11 mouse cellular contexts compared by ENCODE assay signal in genomic region chr1:132287991-132288451, GRCm38 (mm10). TPM values are rescaled to one million over a fixed set of nuclear protein-coding genes. Genes with fewer than 3 reads are reported as not detected.
DNase-seq lines count a peak whose midpoint lies in the region; ATAC-seq and TF ChIP-seq lines count a peak whose summit lies in the region.
"Had no signal": no experiment of that assay in that cellular context is flagged by ENCODE, and none has a peak within 500 bp of the region (broad histone marks: within the 10 kb centered on the region; RNA-seq: fewer than 3 reads in every experiment).

No protein-coding gene starts in this region.

- H3K4me2 ChIP-seq in midbrain, postnatal 0 days (ENCODE audit: low read depth, low read length, poor library complexity, severe bottlenecking) = no peak overlapping the region
- H3K4me2 ChIP-seq: limb, embryonic 13.5 days had no signal

- TF ChIP-seq POLR2A in lung, adult 2 months (IDR thresholded peaks at IDR 0.05; ENCODE audit: borderline replicate concordance, extremely low read depth, low read depth, low read length) = no peak

- 0 out of 2 replicates have a peak, but pooled peaks have one; percentile 6 for TF ChIP-seq CTCF in lung, adult 2 months (IDR thresholded peaks at IDR 0.05; ENCODE audit: insufficient read depth, low read length)
- TF ChIP-seq CTCF in midbrain, postnatal 0 days (IDR thresholded peaks at IDR 0.05) = peak; percentile 56
- no peak; the same call in none of the 2 replicates for TF ChIP-seq CTCF in layer of hippocampus, adult 2 months (conservative IDR thresholded peaks at IDR 0.05)

- WGBS in lung, adult 2 months = 49% methylated on average over 11 of the region's 11 CpGs
- 17% methylated on average over 11 of the region's 11 CpGs for WGBS in midbrain, postnatal 0 days

- H3K36me3 ChIP-seq in midbrain, postnatal 0 days (ENCODE audit: insufficient read depth, low read length) = no peaks in the 10 kb centered on the region
- H3K36me3 ChIP-seq: limb, embryonic 13.5 days had no signal

- H3K27ac ChIP-seq in midbrain, postnatal 0 days (ENCODE audit: low read depth, low read length) = no peak overlapping the region
- H3K27ac ChIP-seq in layer of hippocampus, adult 2 months = no peak overlapping the region
- H3K27ac ChIP-seq: limb, embryonic 13.5 days had no signal

- ATAC-seq in cerebellum, adult (ENCODE audit: insufficient number of reproducible peaks, low FRiP score, low TSS enrichment) = no peak
- ATAC-seq in midbrain, postnatal 0 days (ENCODE audit: low FRiP score) = peak; percentile 47; the same call in 1 of the 2 replicates

- no peak overlapping the region for H3K9ac ChIP-seq in midbrain, postnatal 0 days (replicated peaks; ENCODE audit: low read length, poor library complexity, severe bottlenecking)
- H3K9ac ChIP-seq: limb, embryonic 13.5 days had no signal

- no peak overlapping the region for H3K4me3 ChIP-seq in lung, adult 2 months (replicated peaks; ENCODE audit: extremely low read depth, low read depth, low read length)
- no peak overlapping the region for H3K4me3 ChIP-seq in midbrain, postnatal 0 days (ENCODE audit: low read depth, low read length)
- no peak overlapping the region for H3K4me3 ChIP-seq in layer of hippocampus, adult 2 months
- H3K4me3 ChIP-seq: limb, embryonic 13.5 days had no signal

- no peaks in the 10 kb centered on the region for H3K9me3 ChIP-seq in midbrain, postnatal 0 days (ENCODE audit: low read length)
- H3K9me3 ChIP-seq: limb, embryonic 13.5 days had no signal

- H3K4me1 ChIP-seq in lung, adult 2 months (ENCODE audit: control insufficient read depth, insufficient read depth, low read length) = peaks cover 9% of the 10 kb centered on the region
- no peaks in the 10 kb centered on the region; the same call in 1 of the 2 replicates for H3K4me1 ChIP-seq in midbrain, postnatal 0 days (ENCODE audit: insufficient read depth, low read length)

- DNase-seq in cerebellum, postnatal 10 days = peak; percentile 90
- DNase-seq in lung, adult 2 months = no peak
- no peak for DNase-seq in lung, postnatal 14 days
- DNase-seq in fibroblast of lung, adult 2 months (ENCODE audit: low read depth) = peak; percentile 81
- peak; percentile 87 for DNase-seq in midbrain, postnatal 0 days (ENCODE audit: low spot score)
- DNase-seq in embryo, embryonic 9.5 days (ENCODE audit: extremely low spot score) = no peak
- no peak for DNase-seq in layer of hippocampus, adult 2 months (ENCODE audit: low spot score in 2 of 2)
- DNase-seq: kidney, adult 11 months had no signal

- no peaks in the 10 kb centered on the region for H3K27me3 ChIP-seq in midbrain, postnatal 0 days (ENCODE audit: insufficient read depth, low read length)

RNA-seq across cellular contexts. Expression of gene Klhdc8a, which starts 10.4 kb away (rescaled TPM):
- 3.2 and 4.6 TPM in 2 replicates for polyA plus RNA-seq in lung, adult 2 months (2012; rRNA removed)
- 29.5 and 31.1 TPM in 2 replicates for total RNA-seq in midbrain, postnatal 0 days (2014; rRNA removed)
- polyA plus RNA-seq in midbrain, postnatal 0 days (2015; fragmentation: Nextera tagmentation; extraction: Ambion mirVana) = 12.4 and 14.8 TPM in 2 replicates
- 1 to 10 TPM; 4.0 to 4.3 TPM for total RNA-seq in layer of hippocampus, adult 2 months (2021)
- total RNA-seq: monocyte, adult 5-6 weeks had no signal

RNA-seq across cellular contexts. Expression of gene Nuak2, which starts 27.9 kb away (rescaled TPM):
- 9.6 and 10.4 TPM in 2 replicates for polyA plus RNA-seq in lung, adult 2 months (2012; rRNA removed)
- 7.0 and 7.1 TPM in 2 replicates for total RNA-seq in midbrain, postnatal 0 days (2014; rRNA removed)
- 9.9 TPM in 2 replicates for polyA plus RNA-seq in midbrain, postnatal 0 days (2015; fragmentation: Nextera tagmentation; extraction: Ambion mirVana)
- total RNA-seq in layer of hippocampus, adult 2 months (2021) = 1 to 10 TPM in 1 of 2 experiments, under 1 TPM in 1; 0.76 to 1.7 TPM

RNA-seq across cellular contexts. Expression of gene Gm10188, which starts 58.5 kb away (rescaled TPM):
- polyA plus RNA-seq in lung, adult 2 months (2012; rRNA removed) = not detected in 2 replicates
- total RNA-seq in midbrain, postnatal 0 days (2014; rRNA removed) = not detected in 2 replicates
- 0.22 TPM in 1 of 2 replicates, not detected in the other for polyA plus RNA-seq in midbrain, postnatal 0 days (2015; fragmentation: Nextera tagmentation; extraction: Ambion mirVana)
- not detected for total RNA-seq in layer of hippocampus, adult 2 months (2021)
- total RNA-seq: monocyte, adult 5-6 weeks had no signal
- polyA plus RNA-seq: limb, embryonic 13.5 days had no signal

Comparison
In these comparisons a context has a peak if more than half of its experiments do, and no peak if none do; other contexts are left out.
1. DNase-seq: peak in cerebellum, postnatal 10 days (2 of 2), fibroblast of lung, adult 2 months (single experiment) and midbrain, postnatal 0 days (single experiment); none in lung, adult 2 months (single experiment), lung, postnatal 14 days (single experiment), embryo, embryonic 9.5 days (single experiment) and layer of hippocampus, adult 2 months (0 of 2).